Mouse (Mus musculus): ENCODE measurements around the gene Tmem150b. TPM values are rescaled to one million over a fixed set of nuclear protein-coding genes. Genes with fewer than 3 reads are reported as not detected.

Gene Tmem150b
- total and polyA plus RNA-seq, 3 experiments, result 0.17 TPM; not detected in 2

DNA sequence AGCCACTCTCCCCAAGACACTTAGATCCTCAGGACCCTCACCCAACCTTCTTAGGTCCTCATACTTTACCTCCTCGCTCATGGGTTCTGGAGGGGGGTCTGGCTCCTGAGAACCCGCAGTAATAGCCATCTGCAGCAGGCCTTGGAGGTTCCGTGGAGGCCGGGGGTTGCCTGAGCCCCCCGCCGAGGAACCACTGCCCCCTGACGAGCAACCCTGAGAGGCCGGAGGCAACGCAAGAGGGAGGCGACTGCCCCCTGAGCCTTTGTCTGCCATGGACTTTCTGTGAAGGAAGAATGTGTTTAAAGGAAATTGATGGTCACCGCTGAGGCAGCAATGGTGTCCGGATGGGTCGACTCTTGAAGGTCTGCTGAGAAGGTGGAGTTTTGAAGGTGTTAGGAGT lies 40.8 kb downstream of the Tmem150b start:
- Histone ChIP-seq H3K4me2 (ENCODE audit: insufficient read depth, low read depth, poor library complexity, severe bottlenecking) (peak overlapping the region; percentile 78), H3K9me3 (replicated peaks; ENCODE audit: low read length) (no peaks in the 10 kb centered on the region), H3K4me1 (ENCODE audit: control insufficient read depth in 1 of 2, insufficient read depth in 2 of 2) (peaks cover 0 to 18% of the 10 kb centered on the region in 2 experiments; a peak in 2 of 4 replicates), H3K9ac (ENCODE audit: insufficient read depth, low read depth) (peak overlapping the region; percentile 44), H3K27ac (ENCODE audit: insufficient read depth, low read depth) (no peak overlapping the region), H3K4me3 (replicated peaks in 1 of 3; ENCODE audit: low read depth in 2 of 3, low read length in 2 of 3, poor library complexity in 1 of 3) (peak overlapping the region; percentile 80 to 97 (median 91)), H3K27me3 (replicated peaks) (no peaks in the 10 kb centered on the region), H3K36me3 (replicated peaks in 1 of 2; ENCODE audit: control insufficient read depth in 1 of 2, insufficient read depth in 1 of 2, low read length in 1 of 2) (peaks cover 23 to 27% of the 10 kb centered on the region in 2 experiments), H3K79me2 (replicated peaks; ENCODE audit: control insufficient read depth, extremely low read depth, insufficient read depth, poor library complexity, severe bottlenecking) (peaks cover 3% of the 10 kb centered on the region; the same call in 1 of the 2 replicates)
- dilution Hi-C loops (cut with MboI; ENCODE audit: extremely low pct_ligation_motif_present, extremely low pct_unique_long_range_greater_than_20kb, low sequenced_read_pairs), result no loop called here
- DNase-seq (ENCODE audit: extremely low read depth), result no peak
- in situ Hi-C loops (cut with MboI; ENCODE audit: low pct_ligation_motif_present, low pct_unique_long_range_greater_than_20kb, low sequenced_read_pairs), result no loop called here
- TF ChIP-seq UBTF (IDR thresholded peaks at IDR 0.05; ENCODE audit: low read depth, low read length) (no peak), NELFE (IDR thresholded peaks at IDR 0.05; ENCODE audit: low read depth, low read length) (no peak), MXI1 (IDR thresholded peaks at IDR 0.05; ENCODE audit: low read depth, low read length) (no peak), CTCF (conservative IDR thresholded peaks at IDR 0.05 in 1 of 2, IDR thresholded peaks at IDR 0.05 in 1 of 2; ENCODE audit: low read depth in 2 of 2, low read length in 2 of 2) (no peak), ZKSCAN1 (IDR thresholded peaks at IDR 0.05; ENCODE audit: borderline replicate concordance, low read depth, low read length) (no peak), ZC3H11A (IDR thresholded peaks at IDR 0.05; ENCODE audit: low read depth, low read length) (no peak), USF2 (conservative IDR thresholded peaks at IDR 0.05; ENCODE audit: low read depth, low read length) (no peak), ETS1 (conservative IDR thresholded peaks at IDR 0.05; ENCODE audit: low read depth, low read length) (no peak), SMC3 (IDR thresholded peaks at IDR 0.05; ENCODE audit: low read depth, low read length) (no peak), POLR2AphosphoS2 (IDR thresholded peaks at IDR 0.05; ENCODE audit: low read depth, low read length) (no peak), E2F4 (IDR thresholded peaks at IDR 0.05; ENCODE audit: insufficient replicate concordance, low read depth, low read length) (no peak), PAX5 (IDR thresholded peaks at IDR 0.05; ENCODE audit: low read length) (no peak), MAX (IDR thresholded peaks at IDR 0.05; ENCODE audit: low read length) (no peak), RCOR1 (conservative IDR thresholded peaks at IDR 0.05; ENCODE audit: low read depth, low read length) (no peak), MYC (IDR thresholded peaks at IDR 0.05; ENCODE audit: low read depth, low read length) (no peak; the same call in 1 of the 2 replicates), MAZ (IDR thresholded peaks at IDR 0.05; ENCODE audit: low read depth, low read length) (no peak), EP300 (IDR thresholded peaks at IDR 0.05; ENCODE audit: low read length) (no peak), ZNF384 (IDR thresholded peaks at IDR 0.05; ENCODE audit: low read depth, low read length) (no peak)

DNA sequence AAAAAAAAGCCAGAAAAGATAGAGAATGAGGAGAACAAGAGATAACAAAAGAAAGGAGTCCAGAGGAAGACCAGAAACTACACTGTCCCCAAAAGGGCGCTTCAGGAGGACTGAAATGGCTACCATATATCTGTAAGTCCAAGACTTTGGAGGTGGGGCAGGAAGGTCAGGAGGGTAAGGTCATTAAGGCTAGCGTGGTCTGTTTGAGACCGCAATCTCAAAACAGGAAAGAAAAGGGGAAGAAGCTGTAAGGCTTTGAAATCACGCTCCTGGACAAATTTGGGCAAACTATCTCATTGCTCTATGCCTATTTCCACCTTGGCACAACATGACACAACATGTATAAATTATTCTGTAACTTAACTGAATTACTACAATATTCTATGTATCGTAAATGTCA lies 41.7 kb downstream of the Tmem150b start:
- dilution Hi-C loops (cut with MboI; ENCODE audit: extremely low pct_ligation_motif_present, extremely low pct_unique_long_range_greater_than_20kb, low sequenced_read_pairs) (no loop called here), in situ Hi-C loops (cut with MboI; ENCODE audit: low pct_ligation_motif_present, low pct_unique_long_range_greater_than_20kb, low sequenced_read_pairs) (no loop called here)
- H3K79me2 ChIP-seq (replicated peaks; ENCODE audit: control insufficient read depth, extremely low read depth, insufficient read depth, poor library complexity, severe bottlenecking), result peaks cover 3% of the 10 kb centered on the region; the same call in 1 of the 2 replicates
- no peak overlapping the region for H3K4me2 ChIP-seq (ENCODE audit: insufficient read depth, low read depth, poor library complexity, severe bottlenecking)
- no peak overlapping the region for H3K27ac ChIP-seq (ENCODE audit: insufficient read depth, low read depth)
- peaks cover 0 to 18% of the 10 kb centered on the region in 2 experiments; a peak in 2 of 4 replicates for H3K4me1 ChIP-seq (ENCODE audit: control insufficient read depth in 1 of 2, insufficient read depth in 2 of 2)
- no peak overlapping the region; the same call in 1 of the 2 replicates for H3K9ac ChIP-seq (ENCODE audit: insufficient read depth, low read depth)
- no peak for TF ChIP-seq E2F4 (IDR thresholded peaks at IDR 0.05; ENCODE audit: insufficient replicate concordance, low read depth, low read length)
- TF ChIP-seq ETS1 (conservative IDR thresholded peaks at IDR 0.05; ENCODE audit: low read depth, low read length), result 0 out of 2 replicates have a peak, but pooled peaks have one; percentile 12
- no peak for TF ChIP-seq MXI1 (IDR thresholded peaks at IDR 0.05; ENCODE audit: low read depth, low read length)
- TF ChIP-seq RAD21 (IDR thresholded peaks at IDR 0.05; ENCODE audit: low read depth, low read length), result no peak
- TF ChIP-seq TBP (conservative IDR thresholded peaks at IDR 0.05; ENCODE audit: low read depth, low read length), result no peak
- TF ChIP-seq IRF4 (IDR thresholded peaks at IDR 0.05; ENCODE audit: low read depth, low read length), result peak; percentile 52; the same call in 1 of the 2 replicates
- no peaks in the 10 kb centered on the region for H3K27me3 ChIP-seq (replicated peaks)
- no peak overlapping the region for H3K4me3 ChIP-seq (replicated peaks in 1 of 3; ENCODE audit: low read depth in 2 of 3, low read length in 2 of 3, poor library complexity in 1 of 3)
- peak; percentile 30 for DNase-seq (ENCODE audit: extremely low read depth)
- H3K36me3 ChIP-seq (replicated peaks in 1 of 2; ENCODE audit: control insufficient read depth in 1 of 2, insufficient read depth in 1 of 2, low read length in 1 of 2), result peaks cover 26 to 33% of the 10 kb centered on the region in 2 experiments
- no peaks in the 10 kb centered on the region for H3K9me3 ChIP-seq (replicated peaks; ENCODE audit: low read length)
